Mouse (Mus musculus) frontal cortex, adult 2 months (tissue): ENCODE results near the gene 1700102P08Rik. TPM values are rescaled to one million over a fixed set of nuclear protein-coding genes. Genes with fewer than 3 reads are reported as not detected.

Source experiments
- DNase-seq, 2 experiments: peaks; one replicate each; pipeline ENCODE4 v3.0.0; 2022; ENCODE audit warnings: low spot score in 1 of 2; ENCODE audit errors: extremely low spot score in 1 of 2
- polyA plus RNA-seq: library from polyadenylated mRNA; depleted of rRNA; stranded (reverse); fragments of >200 nt; gene quantifications from 2 replicates; pipeline ENCODE4 v1.2.3, GENCODE M21; 2012

Gene 1700102P08Rik
- polyA plus RNA-seq, 1 experiment = 1.5 TPM

- no peak for DNase-seq
These were observed 16.9 kb downstream of the 1700102P08Rik start for GRCm38 (mm10) chr9:108409535-108409934.

- DNase-seq = peak; percentile 79 to 80
These were observed 18.9 kb downstream of the 1700102P08Rik start for GRCm38 (mm10) chr9:108411381-108411942.

- peak in 1 of 2 experiments; percentile 60 for DNase-seq
These were observed 19.6 kb downstream of the 1700102P08Rik start for GRCm38 (mm10) chr9:108412221-108412620.

- DNase-seq = no peak
These were observed 35.8 kb downstream of the 1700102P08Rik start, which contains the start of gene Ccdc36 for GRCm38 (mm10) chr9:108428384-108428783. Ccdc36 (minus strand) TSS chr9:108428484.

GRCm38 (mm10) chr9:108431431-108432067, 38.9 kb downstream of the 1700102P08Rik start:
- no peak for DNase-seq

- no peak for DNase-seq
These were observed 43.6 kb downstream of the 1700102P08Rik start, which contains the start of gene BC048562 for GRCm38 (mm10) chr9:108436182-108436581. BC048562 (plus strand) TSS chr9:108436482.

- DNase-seq = no peak
These were observed 46.6 kb downstream of the 1700102P08Rik start for GRCm38 (mm10) chr9:108439176-108439575.

- peak in 1 of 2 experiments; percentile 76 for DNase-seq
These were observed 47.9 kb downstream of the 1700102P08Rik start for GRCm38 (mm10) chr9:108440485-108440884.

GRCm38 (mm10) chr9:108441236-108441919, 48.8 kb downstream of the 1700102P08Rik start:
- DNase-seq = peak; percentile 49 to 81

GRCm38 (mm10) chr9:108445125-108445524, 52.5 kb downstream of the 1700102P08Rik start:
- DNase-seq = no peak

- peak in 1 of 2 experiments; percentile 76 for DNase-seq
These were observed 57.3 kb downstream of the 1700102P08Rik start for GRCm38 (mm10) chr9:108449860-108450259.

GRCm38 (mm10) chr9:108450292-108451169, 57.9 kb downstream of the 1700102P08Rik start:
- peak in 1 of 2 experiments; percentile 36 for DNase-seq

GRCm38 (mm10) chr9:108451170-108451493, 58.5 kb downstream of the 1700102P08Rik start:
- DNase-seq = no peak

- DNase-seq = no peak
These were observed 59.0 kb downstream of the 1700102P08Rik start for GRCm38 (mm10) chr9:108451519-108452160.

GRCm38 (mm10) chr9:108452291-108452906, 59.8 kb downstream of the 1700102P08Rik start:
- peak; percentile 66 to 92 for DNase-seq

GRCm38 (mm10) chr9:108452911-108453310, 60.3 kb downstream of the 1700102P08Rik start:
- DNase-seq = no peak

- DNase-seq = peak in 1 of 2 experiments; percentile 54
These were observed 60.9 kb downstream of the 1700102P08Rik start for GRCm38 (mm10) chr9:108453458-108453857.

GRCm38 (mm10) chr9:108454429-108454828, 61.8 kb downstream of the 1700102P08Rik start:
- DNase-seq = no peak

- DNase-seq = no peak
These were observed 63.4 kb downstream of the 1700102P08Rik start for GRCm38 (mm10) chr9:108455747-108456571.
